Mouse (Mus musculus) frontal cortex, postnatal 10 days (tissue): ENCODE data around the gene Proca1.

Experiments
- DNase-seq, 2 experiments: peaks; one replicate each; pipeline ENCODE4 v3.0.0; 2022; ENCODE audit warnings: low spot score in 2 of 2, mixed read lengths in 1 of 2

Gene Proca1

DNA sequence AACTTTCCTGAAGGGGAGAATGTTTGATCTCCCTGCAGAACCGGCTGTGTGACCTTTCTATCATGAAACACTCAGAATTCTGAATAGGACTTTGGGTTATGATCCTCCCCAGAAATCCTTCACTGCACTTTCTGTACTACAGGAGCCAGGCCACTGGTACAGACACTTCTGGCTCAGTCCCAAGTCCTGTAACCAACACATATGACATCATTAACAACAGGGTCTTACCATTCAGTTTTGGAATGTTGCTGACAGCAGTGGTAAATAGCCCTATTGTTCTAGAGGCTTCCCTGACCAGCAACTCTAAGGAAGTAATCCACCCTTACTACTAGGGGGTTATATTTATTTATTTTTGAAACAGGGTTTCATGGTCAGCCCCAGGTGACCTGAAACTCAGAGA, at the start of gene Proca1:
TSS of gene Proca1 (plus strand) at position 280 of the 400 bp plus-strand sequence.
- no peak for DNase-seq

- DNase-seq: no peak
Measured at GRCm38 (mm10) chr11:78143520-78143919, 49.7 kb upstream of the Proca1 start.

DNA sequence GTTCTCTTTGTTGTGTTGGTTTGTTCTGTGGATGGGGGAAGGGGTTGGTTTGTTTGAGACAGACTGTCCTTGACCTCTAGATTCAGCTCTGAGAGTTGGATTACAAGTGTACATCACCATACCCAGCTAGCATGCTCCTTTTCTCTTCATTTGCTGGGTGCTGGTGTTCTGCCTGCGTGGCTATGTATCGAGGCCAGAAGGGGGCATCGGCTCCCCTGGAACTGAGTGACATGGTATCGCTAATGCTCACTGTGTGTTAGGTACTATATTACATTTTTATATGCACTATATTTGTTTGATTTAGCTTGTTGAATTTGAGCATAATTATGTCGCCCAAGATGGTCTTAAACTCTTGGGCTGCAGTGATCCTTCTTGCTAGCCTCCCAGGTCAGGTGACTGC, 47.0 kb upstream of the Proca1 start:
- no peak for DNase-seq

DNA sequence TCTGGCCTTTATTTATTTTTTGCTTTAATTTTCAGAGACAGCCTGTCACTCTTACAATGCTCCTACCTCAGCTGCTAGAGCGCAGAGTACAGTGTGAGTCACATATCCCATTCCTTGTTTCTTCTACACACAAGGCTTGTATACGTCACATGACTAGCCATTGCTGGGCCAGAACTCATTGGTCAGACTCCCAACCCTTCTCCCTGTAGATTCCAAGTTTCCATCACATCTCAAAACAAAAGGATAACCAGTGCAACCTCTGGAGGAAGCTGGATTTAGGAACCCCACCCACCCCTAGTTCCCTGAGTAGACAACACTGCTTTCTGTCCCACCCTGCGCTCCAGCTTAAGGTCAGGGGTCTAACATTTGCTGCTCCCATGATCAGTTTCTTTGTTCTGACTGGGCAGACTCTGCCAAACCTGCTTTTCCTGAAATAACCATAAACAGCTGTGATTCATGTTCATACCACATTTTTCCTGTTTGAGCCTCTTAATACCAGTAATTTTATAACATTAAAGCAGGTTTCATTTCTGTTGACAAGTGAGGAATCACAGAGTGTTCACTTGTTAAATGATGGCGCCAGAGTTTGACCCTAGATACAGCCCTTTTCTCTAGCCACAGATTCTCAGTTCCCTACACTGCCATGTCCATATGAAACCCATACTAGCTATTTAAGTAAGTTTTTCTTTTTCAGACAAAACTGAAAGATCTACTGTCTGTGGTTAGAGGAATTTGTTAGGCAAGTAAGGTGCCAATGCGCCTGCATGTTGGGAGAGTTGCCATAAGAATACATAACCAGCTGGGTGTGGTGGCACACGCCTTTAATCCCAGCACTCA, 46.3 kb upstream of the Proca1 start:
- no peak for DNase-seq

DNA sequence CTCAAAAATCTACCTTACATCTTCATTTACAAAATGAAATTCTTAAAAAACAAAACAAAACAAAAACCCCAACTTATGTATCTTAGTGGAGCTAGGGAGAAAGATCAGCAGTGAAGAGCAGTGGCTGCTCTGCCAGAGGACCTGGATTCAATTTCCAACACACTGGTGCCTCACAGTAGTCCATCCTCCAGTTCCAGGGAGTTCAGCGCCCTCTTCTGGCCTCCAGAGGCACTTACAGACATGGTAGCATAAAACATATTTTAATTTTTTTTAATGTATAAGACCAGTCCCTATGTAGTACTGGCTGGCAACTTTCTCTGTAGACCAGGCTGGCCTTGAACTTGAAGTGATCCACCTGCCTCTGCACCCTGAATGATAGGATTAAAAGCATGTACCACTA, 42.0 kb upstream of the Proca1 start:
- DNase-seq: no peak

- peak; percentile 80 to 86 for DNase-seq
Measured at GRCm38 (mm10) chr11:78152299-78153231, 40.6 kb upstream of the Proca1 start.

DNA sequence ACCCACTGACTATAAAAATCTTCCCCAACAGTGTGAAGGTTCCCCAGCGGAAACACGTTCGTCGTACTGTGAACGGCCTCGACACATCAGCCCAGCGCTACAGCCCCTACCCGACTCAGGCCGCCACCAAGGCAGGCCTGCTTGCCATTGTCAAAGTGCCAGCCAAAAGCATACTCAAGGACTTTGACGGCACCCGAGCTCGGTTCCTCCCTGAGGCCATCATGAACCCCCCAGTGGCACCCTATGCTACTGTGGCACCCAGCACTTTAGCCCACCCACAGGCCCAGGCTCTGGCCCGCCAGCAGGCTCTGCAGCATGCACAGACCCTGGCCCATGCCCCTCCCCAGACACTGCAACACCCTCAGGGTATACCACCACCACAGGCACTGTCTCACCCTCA, 39.4 kb upstream of the Proca1 start:
- DNase-seq: no peak

- no peak for DNase-seq
Measured at GRCm38 (mm10) chr11:78155674-78156073, 37.5 kb upstream of the Proca1 start.

DNA sequence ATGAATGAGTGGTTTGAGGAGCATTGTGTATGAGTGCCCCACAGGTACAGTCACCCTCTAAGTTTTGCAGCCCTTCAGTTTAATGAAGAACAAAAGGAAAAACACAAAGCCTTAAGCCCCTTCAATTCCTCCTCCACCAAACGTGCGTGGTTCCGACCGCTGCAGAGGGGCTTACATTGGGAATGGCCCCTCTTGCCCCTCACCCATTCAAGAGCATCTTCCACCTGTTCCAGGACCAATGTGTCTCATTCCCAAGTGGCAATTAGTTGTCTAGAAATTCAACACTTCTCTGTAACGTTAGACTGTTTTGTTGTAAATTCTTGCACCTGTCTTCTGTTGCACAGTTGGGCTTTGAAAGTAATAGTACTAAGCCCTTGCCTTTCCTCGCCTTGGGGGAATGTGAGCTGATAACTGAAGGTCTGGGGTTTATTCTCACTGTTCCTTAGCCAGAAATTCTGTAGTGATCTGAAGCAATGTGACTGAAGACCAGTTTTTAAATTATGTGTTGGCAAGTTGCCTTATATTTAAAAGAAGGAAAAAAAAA, 37.0 kb upstream of the Proca1 start:
- DNase-seq: no peak

GRCm38 (mm10) chr11:78159096-78159495, 34.1 kb upstream of the Proca1 start:
- peak in 1 of 2 experiments; percentile 75 for DNase-seq

GRCm38 (mm10) chr11:78159557-78159956, 33.6 kb upstream of the Proca1 start:
- DNase-seq: no peak

DNA sequence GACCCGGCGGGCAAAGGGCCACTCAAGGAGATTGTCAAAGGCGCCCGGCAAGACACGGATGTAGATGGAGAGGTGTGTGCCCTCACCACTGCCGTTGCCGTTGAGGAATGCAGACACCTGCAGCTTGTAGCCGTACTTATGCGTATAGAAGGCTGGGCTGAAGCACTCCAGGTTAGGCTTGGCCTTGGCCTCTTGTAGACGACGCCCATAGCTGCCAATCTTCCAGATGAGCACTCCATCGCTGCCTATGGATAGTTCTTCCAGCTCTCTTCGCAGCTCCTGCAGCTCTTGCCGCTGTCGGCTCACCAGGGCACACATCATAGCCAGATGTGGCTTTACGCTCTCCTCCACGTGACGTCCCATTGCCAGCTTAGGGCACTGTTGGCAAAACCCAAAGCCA, 33.0 kb upstream of the Proca1 start:
- no peak for DNase-seq

DNA sequence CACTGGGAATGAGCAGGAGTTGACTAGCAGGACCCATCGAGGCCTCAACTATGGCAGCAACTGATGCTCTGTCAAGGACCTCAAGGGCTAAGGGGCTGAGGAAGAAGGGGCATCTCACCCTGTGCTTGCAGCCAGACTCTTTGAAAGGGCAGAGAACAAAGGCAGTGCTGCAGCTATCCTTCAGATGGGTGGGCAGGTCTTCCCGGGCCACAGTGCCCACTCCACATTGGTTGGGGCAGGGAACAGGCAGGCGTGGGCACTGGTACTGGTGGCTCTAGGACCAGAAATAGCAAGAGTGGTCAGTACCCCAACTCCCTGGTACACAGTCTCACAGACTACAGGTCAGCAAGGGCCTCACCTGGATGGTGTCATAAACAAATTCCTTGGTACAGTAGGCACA, 32.5 kb upstream of the Proca1 start:
- no peak for DNase-seq

- DNase-seq: no peak
Measured at GRCm38 (mm10) chr11:78161169-78161568, 32.0 kb upstream of the Proca1 start.

GRCm38 (mm10) chr11:78161968-78162367, 31.2 kb upstream of the Proca1 start:
- peak in 1 of 2 experiments; percentile 62 for DNase-seq

DNA sequence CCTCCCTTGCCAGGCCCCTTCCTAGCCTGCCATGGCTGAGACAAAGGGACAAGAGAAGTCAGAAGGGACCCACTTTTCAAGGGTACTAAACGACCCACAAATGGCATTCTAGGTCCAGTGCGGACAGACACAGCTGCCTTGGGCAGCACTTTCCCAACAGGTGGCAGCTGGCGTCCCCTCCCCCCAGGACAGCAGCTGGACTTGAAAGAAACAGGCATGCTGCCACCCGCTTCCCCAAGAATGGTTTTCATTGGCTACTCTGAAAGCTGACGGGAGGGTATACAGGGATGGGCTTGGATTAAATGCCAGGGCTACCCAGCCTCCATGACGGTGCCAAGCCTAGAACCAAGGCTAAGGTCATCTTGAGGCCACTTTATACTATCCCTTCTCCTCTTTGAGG, 30.7 kb upstream of the Proca1 start:
- peak; percentile 67 to 80 for DNase-seq

- DNase-seq: no peak
Measured at GRCm38 (mm10) chr11:78163045-78163444, 30.1 kb upstream of the Proca1 start.

DNA sequence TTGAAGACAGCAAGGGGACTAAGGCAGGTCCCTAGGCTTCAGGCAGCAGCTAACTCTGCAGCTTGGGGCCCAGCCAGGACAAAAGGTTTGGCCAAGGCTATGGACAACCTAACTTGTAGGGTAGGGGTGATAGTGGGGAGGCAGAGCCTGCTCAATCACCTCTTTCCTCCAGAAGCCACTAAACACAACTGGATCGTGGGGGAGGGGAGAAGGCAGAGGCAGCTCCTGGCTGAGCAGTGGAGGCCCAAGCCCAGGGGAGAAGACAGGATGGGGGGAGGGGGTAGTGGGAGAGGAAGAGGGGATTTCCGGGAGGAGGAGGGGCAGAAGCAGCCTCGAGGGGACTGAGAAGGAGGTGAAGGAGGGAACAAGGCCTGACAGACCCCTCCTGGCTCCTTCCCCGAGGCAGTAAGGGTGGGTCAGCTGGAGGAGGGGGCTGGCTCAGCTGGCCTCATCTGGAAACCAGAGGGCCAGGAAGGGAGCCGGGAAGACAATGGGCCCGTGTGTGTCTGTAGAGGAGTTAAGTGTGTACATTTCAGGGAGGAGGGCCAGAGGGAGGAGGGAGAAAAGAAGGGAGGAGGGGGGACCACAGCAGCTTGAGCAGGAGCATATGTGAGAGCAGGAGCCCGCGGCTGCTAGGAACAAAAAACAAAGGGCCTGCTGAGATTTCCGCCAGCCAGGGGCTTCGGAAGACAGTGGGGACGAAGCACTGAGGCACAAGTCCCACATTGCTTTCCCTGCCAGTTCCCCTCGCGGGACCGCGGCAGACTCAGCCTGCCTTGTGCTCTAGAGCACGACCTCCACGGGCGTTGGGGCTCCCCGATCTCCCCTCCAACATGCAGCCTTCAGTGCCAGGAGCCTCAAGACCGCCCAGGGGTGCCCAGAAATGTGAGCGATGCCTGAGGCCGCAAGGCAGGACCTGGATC, 29.2 kb upstream of the Proca1 start:
- peak in 1 of 2 experiments; percentile 54 for DNase-seq

GRCm38 (mm10) chr11:78164604-78164923, 28.6 kb upstream of the Proca1 start:
- no peak for DNase-seq

DNA sequence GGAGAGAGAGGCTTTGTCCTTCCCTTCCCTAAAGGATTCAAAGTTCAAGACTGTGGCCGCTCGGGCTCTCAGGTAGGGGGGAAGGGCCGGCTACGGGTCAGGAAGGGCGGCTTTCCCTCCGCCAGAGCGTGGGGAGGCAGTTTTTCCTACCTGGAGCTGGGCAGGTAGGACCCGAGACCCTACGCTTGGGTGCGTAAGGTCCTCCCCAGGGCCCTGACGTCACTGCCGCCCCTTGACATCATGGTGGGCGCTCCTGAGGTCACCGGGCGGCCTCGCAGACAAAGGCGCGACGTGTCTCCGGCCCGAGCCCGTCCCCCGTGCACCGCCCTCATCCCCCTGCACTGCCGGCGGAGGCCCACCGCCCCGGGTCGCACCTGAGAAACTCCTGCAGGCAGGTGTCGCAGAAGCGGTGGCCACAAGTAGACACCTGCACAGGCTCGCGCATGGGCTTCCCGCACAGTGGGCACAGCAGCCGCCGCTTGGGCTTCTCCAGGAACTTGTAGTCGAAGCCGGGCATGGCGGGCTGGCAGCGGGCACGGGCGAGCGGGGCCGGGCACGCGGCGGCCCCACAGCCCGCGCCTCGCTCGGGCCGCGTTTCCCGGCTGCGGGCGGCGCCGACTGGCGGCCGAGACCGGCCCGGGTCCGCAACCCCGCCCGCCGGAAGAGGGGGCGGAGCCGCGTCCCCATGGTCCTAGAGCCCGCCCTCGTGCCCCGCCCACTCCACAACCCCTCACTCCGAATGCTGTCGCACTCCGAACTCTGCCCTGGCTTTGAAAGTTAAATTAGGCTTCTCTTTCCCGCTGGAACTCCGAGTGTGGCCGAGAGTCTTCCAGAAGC, 28.1 kb upstream of the Proca1 start, which contains the start of gene Traf4:
TSS of gene Traf4 (minus strand) at position 666 of the 837 bp plus-strand sequence.
- DNase-seq: peak in 1 of 2 experiments; percentile 80
